Mouse (Mus musculus): ENCODE data around the gene Gm21119. TPM values are rescaled to one million over a fixed set of nuclear protein-coding genes. Genes with fewer than 3 reads are reported as not detected.
"Not testable (repeated sequence)": the region's sequence is repeated elsewhere in the genome, so short reads cannot be mapped to it uniquely, and the experiment has no call there.

Gm21119 gene
- not detected in 2 replicates for polyA plus RNA-seq (2012; rRNA removed)

DNA sequence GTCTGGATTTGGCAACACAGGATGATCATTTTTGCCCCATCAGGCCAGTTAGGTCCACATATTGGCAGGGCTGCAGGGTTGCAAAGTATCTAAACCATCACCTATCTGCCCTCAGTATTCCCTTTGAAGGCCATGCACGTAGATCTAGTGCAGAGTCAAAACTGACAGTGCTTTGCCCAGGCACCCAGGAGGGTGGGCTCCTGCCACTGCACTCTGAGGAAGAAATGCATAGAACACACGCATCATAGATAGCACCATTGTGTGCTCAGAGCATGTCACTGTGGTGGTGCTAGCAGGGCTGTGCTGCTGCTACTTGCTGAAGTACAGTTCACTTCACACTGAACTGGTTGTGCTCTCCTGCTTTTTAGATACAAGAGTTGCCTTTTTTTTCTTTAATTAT lies at the start of gene Gm21119:
TSS of gene Gm21119 (plus strand) at position 301 of the 400 bp plus-strand sequence.
- not testable (repeated sequence) for H3K27me3 ChIP-seq (replicated peaks; ENCODE audit: control insufficient read depth, insufficient read depth, low read length); H3K27ac ChIP-seq (ENCODE audit: insufficient read depth, low read depth, low read length); DNase-seq; H3K36me3 ChIP-seq (ENCODE audit: control insufficient read depth, insufficient read depth, low read length); H3K4me1 ChIP-seq (ENCODE audit: control insufficient read depth, insufficient read depth, low read length); H3K4me3 ChIP-seq (ENCODE audit: insufficient read depth, low read depth, low read length)
- WGBS, result no CpG with 5 or more reads among the region's 2 CpGs

DNA sequence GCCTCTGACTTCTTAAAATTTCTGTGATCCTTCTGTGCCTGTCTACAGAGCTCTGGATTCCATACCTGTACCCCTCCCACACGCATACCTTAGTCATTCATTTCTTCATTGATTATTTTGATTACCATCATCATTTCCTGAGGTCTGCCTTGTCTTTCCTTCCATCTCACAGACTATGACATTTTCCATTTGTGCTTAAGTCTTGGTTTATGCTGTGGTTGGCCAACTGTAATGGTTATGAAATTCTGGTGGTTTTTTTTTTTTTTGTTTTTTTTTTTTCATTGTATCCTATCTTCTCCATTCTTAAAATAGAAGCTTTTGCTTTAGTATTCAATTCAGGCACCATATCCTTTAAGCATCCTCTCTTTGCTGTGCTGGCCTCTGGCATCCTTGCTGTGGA lies 48.0 kb upstream of the Gm21119 start:
- H3K4me3 ChIP-seq (ENCODE audit: insufficient read depth, low read depth, low read length); H3K27me3 ChIP-seq (replicated peaks; ENCODE audit: control insufficient read depth, insufficient read depth, low read length); H3K27ac ChIP-seq (ENCODE audit: insufficient read depth, low read depth, low read length); H3K4me1 ChIP-seq (ENCODE audit: control insufficient read depth, insufficient read depth, low read length); H3K36me3 ChIP-seq (ENCODE audit: control insufficient read depth, insufficient read depth, low read length); DNase-seq: not testable (repeated sequence)
- WGBS, result no CpG with 5 or more reads among the region's 1 CpGs

- 93% methylated on average over 5 of the region's 6 CpGs for WGBS
- DNase-seq, result peak; percentile 1
- H3K4me1 ChIP-seq (ENCODE audit: control insufficient read depth, insufficient read depth, low read length), result not testable (repeated sequence)
These were observed 33.6 kb upstream of the Gm21119 start for GRCm38 (mm10) chr8:20581081-20581480.

DNA sequence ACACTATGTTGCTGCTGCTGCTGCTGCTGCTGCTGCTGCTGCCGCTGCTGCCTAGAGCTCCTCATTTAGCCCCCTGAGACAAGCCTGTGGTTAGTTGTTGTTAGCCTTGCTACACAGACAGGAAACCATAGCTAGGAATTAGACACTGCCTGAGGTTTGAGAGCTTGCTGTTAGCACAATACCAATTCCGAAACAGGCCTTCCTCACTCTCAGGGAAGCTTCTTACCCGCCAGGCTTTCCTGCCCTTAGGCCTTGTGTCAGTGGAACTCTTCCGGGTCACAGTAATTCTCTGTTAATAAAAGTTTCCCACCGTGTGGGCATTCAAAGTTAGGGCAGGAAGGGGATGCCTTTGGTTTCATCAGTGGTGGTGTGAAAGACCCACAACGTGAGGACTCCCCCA lies 31.9 kb upstream of the Gm21119 start:
- not testable (repeated sequence) for H3K36me3 ChIP-seq (ENCODE audit: control insufficient read depth, insufficient read depth, low read length); H3K27me3 ChIP-seq (replicated peaks; ENCODE audit: control insufficient read depth, insufficient read depth, low read length); H3K27ac ChIP-seq (ENCODE audit: insufficient read depth, low read depth, low read length); H3K4me1 ChIP-seq (ENCODE audit: control insufficient read depth, insufficient read depth, low read length); H3K4me3 ChIP-seq (ENCODE audit: insufficient read depth, low read depth, low read length); DNase-seq
- WGBS, result 80% methylated on average over 5 of the region's 6 CpGs

More at GRCm38 (mm10) chr8:20581081-20581480, 33.6 kb upstream of the Gm21119 start:
- not testable (repeated sequence) for H3K4me3 ChIP-seq (ENCODE audit: insufficient read depth, low read depth, low read length); H3K36me3 ChIP-seq (ENCODE audit: control insufficient read depth, insufficient read depth, low read length); H3K27ac ChIP-seq (ENCODE audit: insufficient read depth, low read depth, low read length); H3K27me3 ChIP-seq (replicated peaks; ENCODE audit: control insufficient read depth, insufficient read depth, low read length)

GRCm38 (mm10) chr8:20588268-20589177 lies 26.2 kb upstream of the Gm21119 start:
- not testable (repeated sequence) for DNase-seq; H3K36me3 ChIP-seq (ENCODE audit: control insufficient read depth, insufficient read depth, low read length); H3K4me1 ChIP-seq (ENCODE audit: control insufficient read depth, insufficient read depth, low read length); H3K27me3 ChIP-seq (replicated peaks; ENCODE audit: control insufficient read depth, insufficient read depth, low read length); H3K4me3 ChIP-seq (ENCODE audit: insufficient read depth, low read depth, low read length); H3K27ac ChIP-seq (ENCODE audit: insufficient read depth, low read depth, low read length)
- WGBS, result 22% methylated on average over 10 of the region's 12 CpGs

- not testable (repeated sequence) for H3K27me3 ChIP-seq (replicated peaks; ENCODE audit: control insufficient read depth, insufficient read depth, low read length); H3K4me1 ChIP-seq (ENCODE audit: control insufficient read depth, insufficient read depth, low read length); H3K27ac ChIP-seq (ENCODE audit: insufficient read depth, low read depth, low read length); H3K36me3 ChIP-seq (ENCODE audit: control insufficient read depth, insufficient read depth, low read length); H3K4me3 ChIP-seq (ENCODE audit: insufficient read depth, low read depth, low read length)
- DNase-seq, result peak; percentile 33
- 89% methylated on average over 2 of the region's 4 CpGs for WGBS
These were observed 25.6 kb upstream of the Gm21119 start for GRCm38 (mm10) chr8:20589178-20589539.

- H3K36me3 ChIP-seq (ENCODE audit: control insufficient read depth, insufficient read depth, low read length); H3K27me3 ChIP-seq (replicated peaks; ENCODE audit: control insufficient read depth, insufficient read depth, low read length); H3K4me1 ChIP-seq (ENCODE audit: control insufficient read depth, insufficient read depth, low read length); H3K27ac ChIP-seq (ENCODE audit: insufficient read depth, low read depth, low read length); H3K4me3 ChIP-seq (ENCODE audit: insufficient read depth, low read depth, low read length): not testable (repeated sequence)
- WGBS, result 86% methylated on average over 3 of the region's 9 CpGs
- DNase-seq, result peak; percentile 44
These were observed 24.4 kb upstream of the Gm21119 start for GRCm38 (mm10) chr8:20590117-20590997.

GRCm38 (mm10) chr8:20591002-20591401 lies 23.7 kb upstream of the Gm21119 start:
- WGBS, result 80% methylated on average over 5 of the region's 8 CpGs

GRCm38 (mm10) chr8:20592732-20593272 lies 21.9 kb upstream of the Gm21119 start:
- WGBS, result 32% methylated on average over 1 of the region's 5 CpGs
- not testable (repeated sequence) for H3K27me3 ChIP-seq (replicated peaks; ENCODE audit: control insufficient read depth, insufficient read depth, low read length); DNase-seq; H3K4me3 ChIP-seq (ENCODE audit: insufficient read depth, low read depth, low read length); H3K4me1 ChIP-seq (ENCODE audit: control insufficient read depth, insufficient read depth, low read length); H3K36me3 ChIP-seq (ENCODE audit: control insufficient read depth, insufficient read depth, low read length); H3K27ac ChIP-seq (ENCODE audit: insufficient read depth, low read depth, low read length)

More at GRCm38 (mm10) chr8:20591002-20591401, 23.7 kb upstream of the Gm21119 start:
- DNase-seq; H3K4me1 ChIP-seq (ENCODE audit: control insufficient read depth, insufficient read depth, low read length); H3K36me3 ChIP-seq (ENCODE audit: control insufficient read depth, insufficient read depth, low read length); H3K4me3 ChIP-seq (ENCODE audit: insufficient read depth, low read depth, low read length); H3K27me3 ChIP-seq (replicated peaks; ENCODE audit: control insufficient read depth, insufficient read depth, low read length); H3K27ac ChIP-seq (ENCODE audit: insufficient read depth, low read depth, low read length): not testable (repeated sequence)

- peak; percentile 64 for DNase-seq
- not testable (repeated sequence) for H3K27ac ChIP-seq (ENCODE audit: insufficient read depth, low read depth, low read length); H3K27me3 ChIP-seq (replicated peaks; ENCODE audit: control insufficient read depth, insufficient read depth, low read length); H3K4me1 ChIP-seq (ENCODE audit: control insufficient read depth, insufficient read depth, low read length); H3K4me3 ChIP-seq (ENCODE audit: insufficient read depth, low read depth, low read length); H3K36me3 ChIP-seq (ENCODE audit: control insufficient read depth, insufficient read depth, low read length)
- no CpG with 5 or more reads among the region's 4 CpGs for WGBS
These were observed 20.9 kb upstream of the Gm21119 start for GRCm38 (mm10) chr8:20593841-20594240.

Data from kidney, adult 2 months (tissue).